Mouse (Mus musculus) left cerebral cortex, postnatal 10 days (tissue): ENCODE data around the gene Ttn. TPM values are rescaled to one million over a fixed set of nuclear protein-coding genes. Genes with fewer than 3 reads are reported as not detected.
A peak's percentile ranks its signal among the peaks of the same experiment; 100 is the strongest.

Experiments used
- DNase-seq, 2 experiments: peaks; one replicate each; pipeline ENCODE4 v3.0.0; 2021 to 2022; ENCODE audit warnings: low spot score in 2 of 2, mixed read lengths in 1 of 2; ENCODE audit errors: extremely low spot score in 1 of 2
- intact Hi-C: fragments of 180-260 bp; cut with DNase I; formaldehyde crosslinking; loops from one replicate; pipeline ENCODE4 v1.15.1; 2025
- total RNA-seq, 2 experiments: library from RNA; stranded (reverse); gene quantifications; 2 replicates each; pipeline ENCODE4 v1.2.3; 2021

Gene Ttn
- total RNA-seq, 2 experiments from 2014 or later: 0.20 to 0.43 TPM

- DNase-seq: peak; percentile 56 to 77
- intact Hi-C loops: loop anchor here (5.0 kb wide), 1 partner anchor 42 kb away; no protein-coding TSS in a partner anchor
Measured at GRCm38 (mm10) chr2:76968919-76969318, 13.4 kb downstream of the Ttn start.

GRCm38 (mm10) chr2:76966582-76966981 is 15.8 kb downstream of the Ttn start:
- intact Hi-C loops: loop anchor here (5.0 kb wide), 1 partner anchor 39 kb away; no protein-coding TSS in a partner anchor
- no peak for DNase-seq

- intact Hi-C loops: loop anchor here (5.0 kb wide), 1 partner anchor 39 kb away; no protein-coding TSS in a partner anchor
- no peak for DNase-seq
Measured at GRCm38 (mm10) chr2:76966013-76966412, 16.3 kb downstream of the Ttn start.

GRCm38 (mm10) chr2:76965542-76965941 is 16.8 kb downstream of the Ttn start:
- intact Hi-C loops: loop anchor here (5.0 kb wide), 1 partner anchor 38 kb away; no protein-coding TSS in a partner anchor
- no peak for DNase-seq

- intact Hi-C loops: no loop called here
- DNase-seq: no peak
Measured at GRCm38 (mm10) chr2:76962045-76962432, 20.3 kb downstream of the Ttn start.

GRCm38 (mm10) chr2:76961420-76962044 is 20.8 kb downstream of the Ttn start:
- intact Hi-C loops: no loop called here

GRCm38 (mm10) chr2:76949774-76950173 is 32.6 kb downstream of the Ttn start:
- DNase-seq: no peak
- intact Hi-C loops: no loop called here

More at GRCm38 (mm10) chr2:76961420-76962044, 20.8 kb downstream of the Ttn start:
- DNase-seq: no peak

- intact Hi-C loops: no loop called here
- DNase-seq: no peak
Measured at GRCm38 (mm10) chr2:76938515-76938914, 43.8 kb downstream of the Ttn start.

GRCm38 (mm10) chr2:76929718-76930117 is 52.6 kb downstream of the Ttn start:
- intact Hi-C loops: loop anchor here (5.0 kb wide), 2 partner anchors 38 to 413 kb away; no protein-coding TSS in a partner anchor
- peak; percentile 67 to 69 for DNase-seq

- DNase-seq: no peak
- intact Hi-C loops: loop anchor here (5.0 kb wide), 1 partner anchor 38 kb away; no protein-coding TSS in a partner anchor
Measured at GRCm38 (mm10) chr2:76928816-76929215, 53.5 kb downstream of the Ttn start.

GRCm38 (mm10) chr2:76928298-76928697 is 54.0 kb downstream of the Ttn start:
- intact Hi-C loops: loop anchor here (5.0 kb wide), 1 partner anchor 39 kb away; no protein-coding TSS in a partner anchor
- no peak for DNase-seq

- intact Hi-C loops: loop anchor here (5.0 kb wide), 1 partner anchor 40 kb away; no protein-coding TSS in a partner anchor
- DNase-seq: no peak
Measured at GRCm38 (mm10) chr2:76926927-76927326, 55.4 kb downstream of the Ttn start.

GRCm38 (mm10) chr2:76914959-76915358 is 67.4 kb downstream of the Ttn start:
- intact Hi-C loops: no loop called here
- no peak for DNase-seq

- DNase-seq: no peak
- intact Hi-C loops: no loop called here
Measured at GRCm38 (mm10) chr2:76908705-76909457, 73.5 kb downstream of the Ttn start.

GRCm38 (mm10) chr2:76903351-76903750 is 79.0 kb downstream of the Ttn start:
- intact Hi-C loops: no loop called here
- DNase-seq: no peak

GRCm38 (mm10) chr2:76901476-76902086 is 80.8 kb downstream of the Ttn start:
- no peak for DNase-seq
- intact Hi-C loops: no loop called here

GRCm38 (mm10) chr2:76899886-76900285 is 82.5 kb downstream of the Ttn start:
- intact Hi-C loops: no loop called here
- no peak for DNase-seq

- DNase-seq: no peak
- intact Hi-C loops: no loop called here
Measured at GRCm38 (mm10) chr2:76896990-76897389, 85.4 kb downstream of the Ttn start.

- intact Hi-C loops: no loop called here
- no peak for DNase-seq
Measured at GRCm38 (mm10) chr2:76895327-76895726, 87.0 kb downstream of the Ttn start.
